In genomic region chr8:108647556-108647955, GRCm38 (mm10) we compare ENCODE assay signal across 9 mouse cellular contexts.
DNase-seq lines count a peak whose midpoint lies in the region; ATAC-seq lines count a peak whose summit lies in the region.
"Had no signal": no experiment of that assay in that cellular context is flagged by ENCODE, and none has a peak within 500 bp of the region (broad histone marks: within the 10 kb centered on the region; RNA-seq: fewer than 3 reads in every experiment).

No protein-coding gene starts in this region.

- no peak overlapping the region for H3K4me2 ChIP-seq in midbrain, embryonic 13.5 days (replicated peaks)
- H3K4me2 ChIP-seq: liver, embryonic 11.5 days had no signal

- 27% methylated on average over 8 of the region's 8 CpGs for WGBS in heart, embryonic 10.5 days
- 62% methylated on average over 8 of the region's 8 CpGs for WGBS in midbrain, embryonic 13.5 days

- H3K9ac ChIP-seq in midbrain, embryonic 13.5 days (replicated peaks): no peak overlapping the region

- no peak overlapping the region for H3K27ac ChIP-seq in heart, embryonic 10.5 days
- no peak overlapping the region for H3K27ac ChIP-seq in midbrain, embryonic 13.5 days

- H3K4me1 ChIP-seq in heart, embryonic 10.5 days: peaks cover 9% of the 10 kb centered on the region
- no peaks in the 10 kb centered on the region for H3K4me1 ChIP-seq in midbrain, embryonic 13.5 days (replicated peaks)

- no peaks in the 10 kb centered on the region for H3K36me3 ChIP-seq in heart, embryonic 10.5 days
- no peaks in the 10 kb centered on the region for H3K36me3 ChIP-seq in midbrain, embryonic 13.5 days

- H3K9me3 ChIP-seq in heart, embryonic 10.5 days: no peaks in the 10 kb centered on the region
- no peaks in the 10 kb centered on the region for H3K9me3 ChIP-seq in midbrain, embryonic 13.5 days

- no peak for ATAC-seq in midbrain, embryonic 13.5 days

- H3K27me3 ChIP-seq in heart, embryonic 10.5 days (ENCODE audit: insufficient read depth, poor library complexity, severe bottlenecking): no peaks in the 10 kb centered on the region
- H3K27me3 ChIP-seq in midbrain, embryonic 13.5 days: no peaks in the 10 kb centered on the region

- DNase-seq in heart, adult 11 months: peak; percentile 98
- DNase-seq in heart, embryonic 10.5 days (ENCODE audit: low spot score): no peak
- DNase-seq in gastrocnemius, adult 18-20 months (ENCODE audit: low spot score): peak; percentile 32
- peak; percentile 32 for DNase-seq in kidney, adult 18-20 months
- DNase-seq in lung, postnatal 25 days (ENCODE audit: low spot score): peak; percentile 69
- no peak for DNase-seq in left cerebral cortex, adult 9 months (ENCODE audit: low spot score in 2 of 2)
- no peak for DNase-seq in right cerebral cortex, postnatal 14 days

- no peak overlapping the region for H3K4me3 ChIP-seq in heart, embryonic 10.5 days
- no peak overlapping the region for H3K4me3 ChIP-seq in midbrain, embryonic 13.5 days (replicated peaks)

Comparison
In these comparisons a context has a peak if more than half of its experiments do, and no peak if none do; other contexts are left out.
1. DNase-seq: peak in heart, adult 11 months (single experiment), gastrocnemius, adult 18-20 months (single experiment), kidney, adult 18-20 months (single experiment) and lung, postnatal 25 days (single experiment); none in heart, embryonic 10.5 days (single experiment), left cerebral cortex, adult 9 months (0 of 2) and right cerebral cortex, postnatal 14 days (single experiment).